Mouse (Mus musculus) megakaryocyte, adult 5-6 weeks (primary cell): ENCODE data around the gene Acin1. TPM values are rescaled to one million over a fixed set of nuclear protein-coding genes. Genes with fewer than 3 reads are reported as not detected.

Experiments
- ATAC-seq: 2 replicates; pipeline ENCODE4 v1.8.0; 2016; ENCODE audit warnings: mild to moderate bottlenecking, inconsistent platforms; ENCODE audit not compliant: poor library complexity, severe bottlenecking
- total RNA-seq, 2 experiments: library from RNA; stranded (forward) in 1 of 2; stranded (reverse) in 1 of 2; fragments of 153-499, 151-499 nt in 1 of 2; fragments of 221-1000, 200-1000 nt in 1 of 2; gene quantifications; 2 replicates each; pipeline versions ENCODE4 v1.2.3 to v1.2.4; 2015 to 2017

Acin1 gene
- total RNA-seq, 2 experiments from 2014 or later = 99.7 to 173 TPM

DNA sequence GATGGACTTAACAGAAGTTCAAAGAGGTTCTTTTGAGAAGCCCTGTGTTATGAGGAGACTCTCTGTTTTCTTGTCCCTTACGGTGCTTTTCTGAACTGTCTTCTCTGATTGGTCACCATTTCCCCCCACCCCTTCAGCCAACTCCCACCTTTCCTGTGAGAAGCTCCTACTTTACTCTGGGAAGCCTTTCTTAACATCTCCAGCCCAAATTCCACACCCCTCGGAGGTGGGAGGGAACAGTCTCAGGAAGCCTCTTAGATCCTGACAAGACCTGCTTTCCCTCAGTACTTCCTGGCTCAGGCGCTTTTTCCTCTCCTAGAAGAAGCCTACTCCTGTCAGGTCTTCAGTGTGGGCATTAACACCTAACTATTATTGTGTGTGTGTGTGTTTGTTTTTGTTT lies 12.9 kb upstream of the Acin1 start:
- no peak for ATAC-seq

DNA sequence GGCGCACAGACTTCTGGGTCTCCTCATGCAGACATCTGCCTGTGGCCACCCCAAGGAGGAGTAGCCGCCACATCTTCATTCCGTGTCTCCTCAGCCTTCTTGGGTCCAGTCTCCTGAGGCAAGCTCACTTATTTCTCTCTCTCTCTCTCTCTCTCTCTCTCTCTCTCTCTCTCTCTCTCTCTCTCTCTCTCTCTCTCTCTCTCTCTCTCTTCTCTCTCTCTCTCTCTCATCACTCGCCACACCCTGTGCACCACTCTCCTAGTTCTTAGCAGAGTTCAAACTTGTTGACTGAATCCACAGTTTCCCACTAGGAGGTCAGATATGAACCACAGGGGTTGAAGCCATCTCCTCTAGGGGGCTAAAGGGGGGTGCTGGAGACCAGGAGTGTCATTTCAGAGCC lies 12.0 kb upstream of the Acin1 start, which contains the start of gene Gm29776:
Gm29776 (minus strand) TSS at position 101 of the 400 bp plus-strand sequence.
- no peak for ATAC-seq

GRCm38 (mm10) chr14:54696752-54697151 lies 10.0 kb upstream of the Acin1 start:
- no peak for ATAC-seq

DNA sequence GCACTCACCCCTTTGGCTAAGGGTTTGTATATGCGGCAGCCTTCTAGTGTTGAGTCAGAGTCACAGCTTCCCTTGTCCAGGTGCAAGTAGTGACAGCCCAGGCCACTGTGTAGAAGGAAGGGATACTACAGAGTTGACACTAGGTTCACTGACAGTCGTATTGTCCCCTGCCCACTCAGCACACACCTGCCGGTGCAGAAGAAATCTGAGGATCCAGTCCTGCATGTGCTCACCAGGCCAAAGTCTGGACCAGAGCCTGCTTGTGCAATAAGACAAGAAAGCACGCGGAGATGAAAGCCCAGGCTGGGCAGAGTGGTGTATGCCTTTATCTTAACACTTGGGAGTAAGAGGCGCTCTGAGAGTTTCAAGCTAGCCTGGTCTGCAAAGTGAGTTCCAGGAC lies 8.3 kb upstream of the Acin1 start:
- peak; percentile 35 for ATAC-seq

GRCm38 (mm10) chr14:54687251-54687650 lies 520 bp upstream of the Acin1 start:
- no peak for ATAC-seq

- ATAC-seq = peak; percentile 41
Observed at GRCm38 (mm10) chr14:54686063-54686521, 639 bp downstream of the Acin1 start, which contains the start of gene 1700123O20Rik. Gene 1700123O20Rik (plus strand): TSS chr14:54686216.

DNA sequence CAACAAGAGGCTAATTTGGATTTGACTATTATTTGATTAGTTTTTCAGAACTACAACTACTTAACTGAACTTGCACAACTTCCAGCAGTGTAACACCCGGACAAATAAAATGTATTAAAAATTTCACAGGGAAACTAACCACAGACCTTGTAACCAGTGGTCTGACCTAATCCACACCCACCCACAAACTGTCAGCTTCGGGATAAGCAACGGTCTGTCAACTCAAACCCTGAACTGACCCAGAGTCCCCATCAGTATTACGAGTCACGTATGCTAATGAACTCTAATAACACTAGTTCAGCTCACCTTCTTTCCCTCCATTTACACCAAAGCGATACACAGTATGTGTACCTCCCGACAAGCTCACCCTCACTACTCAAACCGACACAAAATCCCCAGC lies 1.3 kb downstream of the Acin1 start:
- no peak for ATAC-seq

- no peak for ATAC-seq
Observed at GRCm38 (mm10) chr14:54682396-54682795, 4.3 kb downstream of the Acin1 start.

DNA sequence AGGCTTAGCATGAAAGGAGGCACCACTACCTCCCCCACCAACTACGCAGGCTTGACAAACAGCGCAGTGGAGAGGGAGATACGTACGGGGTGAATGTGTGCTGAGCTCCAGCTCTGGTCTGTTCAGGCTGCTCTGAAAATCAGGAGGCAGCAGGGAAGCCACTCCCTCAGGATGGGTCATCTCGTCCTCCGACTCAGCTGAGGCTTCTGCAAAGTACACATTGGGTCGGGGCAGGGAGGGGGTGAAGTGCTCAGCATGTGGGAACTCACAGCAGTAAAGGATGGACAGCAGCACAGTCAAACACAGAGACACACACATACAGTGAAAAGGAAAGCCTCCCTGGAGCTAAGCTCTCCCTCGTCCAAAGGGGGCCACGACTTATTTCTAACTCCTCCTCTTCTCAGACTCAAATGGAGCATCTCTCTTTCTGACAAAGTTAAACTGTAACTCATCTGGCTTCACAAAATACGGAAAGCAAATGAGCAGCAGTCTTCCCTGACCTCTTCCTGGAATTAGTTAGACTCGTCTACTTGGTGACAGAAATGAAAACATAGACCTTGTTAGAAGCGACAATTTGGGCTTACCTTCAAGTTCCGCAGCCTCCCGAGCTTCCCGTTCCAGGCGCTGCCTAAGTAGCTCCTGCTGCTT lies 8.0 kb downstream of the Acin1 start:
- ATAC-seq = no peak

DNA sequence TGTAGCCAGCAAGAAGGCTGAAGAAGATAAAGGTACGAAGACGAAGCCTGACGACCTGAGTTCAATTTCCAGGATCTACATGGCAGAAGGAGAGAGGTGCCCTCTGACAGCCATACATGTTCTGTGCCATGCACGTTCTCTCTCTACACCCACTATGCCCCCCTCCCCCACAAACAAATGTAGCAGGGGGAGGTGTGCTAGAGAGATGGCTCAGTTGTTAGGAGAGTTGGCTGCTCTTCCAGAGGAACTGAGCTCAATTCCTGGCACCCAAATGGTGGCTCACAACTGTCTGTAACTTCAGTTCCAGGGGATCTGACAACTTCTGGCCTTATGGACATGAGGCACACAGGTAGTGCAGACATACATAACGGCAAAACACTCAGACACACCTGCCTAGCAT lies 10.4 kb downstream of the Acin1 start:
- ATAC-seq = no peak

- ATAC-seq = no peak
Observed at GRCm38 (mm10) chr14:54674317-54674716, 12.4 kb downstream of the Acin1 start.

DNA sequence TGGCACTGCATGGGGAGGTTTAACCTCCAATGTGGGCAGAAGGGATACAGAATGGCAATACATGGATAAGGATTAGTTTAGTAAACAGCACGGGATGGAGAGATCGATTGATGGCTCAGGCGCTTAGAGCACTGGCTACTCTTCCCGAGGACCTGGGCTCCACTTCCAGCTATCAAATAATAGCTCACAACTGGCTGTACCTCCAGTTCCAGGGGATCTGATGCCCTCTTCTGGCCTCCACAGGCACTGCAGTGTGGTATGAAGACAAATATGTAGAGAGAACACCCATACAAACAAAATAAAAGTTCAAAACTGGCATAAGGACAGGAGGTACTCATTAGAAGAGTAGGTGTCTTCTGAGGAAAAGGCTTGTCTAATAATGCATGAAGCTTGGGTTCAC lies 17.4 kb downstream of the Acin1 start:
- ATAC-seq = peak; percentile 56; the same call in 1 of the 2 replicates

- ATAC-seq = no peak
Observed at GRCm38 (mm10) chr14:54664477-54665222, 22.1 kb downstream of the Acin1 start.

GRCm38 (mm10) chr14:54660009-54660408 lies 26.7 kb downstream of the Acin1 start:
- ATAC-seq = no peak

GRCm38 (mm10) chr14:54653496-54653895 lies 33.2 kb downstream of the Acin1 start:
- ATAC-seq = peak; percentile 90

DNA sequence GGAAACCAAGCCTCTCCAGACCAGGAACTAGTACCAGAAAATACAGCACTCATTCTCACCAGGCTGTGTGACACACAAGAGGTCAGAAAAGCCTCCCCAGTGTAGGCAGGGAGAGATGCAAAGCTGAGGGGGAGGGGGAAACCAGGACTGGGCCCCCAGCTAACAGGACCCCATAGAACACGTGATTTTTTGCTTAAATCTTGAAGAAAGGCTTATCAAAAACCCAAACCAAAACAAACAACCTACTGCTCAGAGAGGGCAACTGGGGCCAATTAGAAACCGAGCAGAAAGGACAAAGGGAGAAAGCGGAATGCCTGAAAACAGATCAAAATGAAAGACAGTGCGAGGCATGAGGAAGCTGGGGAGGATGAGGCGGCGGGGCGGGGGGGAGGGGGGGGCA lies 33.9 kb downstream of the Acin1 start:
- no peak for ATAC-seq

DNA sequence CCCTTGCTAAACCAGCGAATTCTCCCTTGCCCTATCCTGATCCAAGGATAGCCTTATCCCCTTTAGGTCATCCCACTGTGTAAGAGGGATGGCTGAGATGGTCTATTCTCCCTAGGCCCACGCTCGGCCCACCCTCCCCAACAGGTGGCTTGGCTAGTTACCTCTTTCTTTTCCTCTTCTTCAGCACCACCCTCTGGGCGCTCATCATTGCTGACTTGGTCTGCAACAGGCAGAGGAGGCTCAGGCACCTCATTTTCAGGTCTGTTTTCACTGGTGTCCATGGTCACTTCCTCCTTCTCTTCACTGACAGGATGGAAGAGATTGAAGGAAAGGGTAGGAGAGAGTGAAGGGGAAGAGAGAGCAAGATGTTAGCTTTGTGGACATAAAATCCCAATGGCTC lies 35.2 kb downstream of the Acin1 start:
- ATAC-seq = no peak

GRCm38 (mm10) chr14:54650621-54651454 lies 35.9 kb downstream of the Acin1 start:
- peak; percentile 87 for ATAC-seq

GRCm38 (mm10) chr14:54647900-54648299 lies 38.8 kb downstream of the Acin1 start:
- no peak for ATAC-seq

DNA sequence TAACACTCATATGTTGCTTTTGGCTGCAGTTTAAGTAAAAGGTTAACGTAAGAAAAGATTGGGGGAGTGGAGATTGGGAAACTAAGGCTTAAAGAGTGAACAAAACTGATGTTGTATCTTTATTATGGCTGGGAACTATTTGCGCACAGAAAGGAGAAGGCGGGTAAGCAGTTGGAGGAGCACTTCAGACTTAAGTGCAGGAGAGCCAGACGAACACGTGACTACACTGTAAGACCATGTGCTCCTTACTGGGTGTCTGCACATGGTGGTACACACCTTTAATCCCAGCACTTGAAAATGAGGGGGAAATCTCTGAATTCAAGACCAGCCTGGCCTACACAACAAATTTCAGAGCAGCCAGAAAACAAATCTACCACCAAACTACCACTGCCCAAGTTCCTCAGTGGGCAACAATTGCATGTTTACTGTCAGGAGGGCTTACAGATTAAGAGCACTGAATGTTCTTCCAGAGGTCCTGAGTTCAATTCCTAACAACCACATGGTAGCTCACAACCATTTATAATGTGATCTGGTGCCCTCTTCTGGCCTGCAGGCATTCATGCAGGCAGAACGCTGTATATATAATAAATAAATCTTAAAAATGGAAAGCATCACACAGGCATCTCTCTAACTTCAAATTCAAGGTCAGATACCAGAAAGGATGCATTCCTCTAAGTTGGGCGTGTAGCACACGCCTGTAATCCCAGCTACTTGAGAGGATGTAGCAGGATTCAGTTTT lies 39.7 kb downstream of the Acin1 start:
- no peak for ATAC-seq

DNA sequence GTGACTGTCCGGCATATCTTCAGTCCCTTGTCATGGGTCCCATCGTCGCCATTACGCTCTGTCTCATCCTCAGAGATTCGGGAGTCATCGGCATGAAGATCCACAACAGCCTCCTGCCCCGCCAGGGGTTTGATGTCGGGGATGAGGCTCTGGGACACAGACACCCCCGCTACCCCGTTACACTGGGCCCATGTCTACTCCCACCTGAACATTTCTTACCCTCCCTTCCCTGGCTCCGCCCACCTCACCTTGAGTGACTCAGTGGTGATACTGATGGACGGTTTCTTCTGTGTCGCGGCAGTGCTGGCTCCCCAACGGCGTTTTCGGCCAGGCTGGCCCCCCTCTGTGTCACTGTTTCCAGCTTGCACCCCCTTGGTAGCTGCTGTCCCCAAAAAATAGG lies 40.3 kb downstream of the Acin1 start:
- ATAC-seq = no peak
